Mouse (Mus musculus) liver, embryonic 13.5 days (tissue): ENCODE data around the gene Ano3. TPM values are rescaled to one million over a fixed set of nuclear protein-coding genes. Genes with fewer than 3 reads are reported as not detected.

ENCODE experiments used
- ATAC-seq: fragments of 200-750 bp; cut with Nextera tagmentation; 2 replicates; pipeline ENCODE4 v1.8.0; 2017; ENCODE audit warnings: low read depth, mild to moderate bottlenecking, moderate number of reproducible peaks, moderate library complexity
- DNase-seq: peaks from one replicate; pipeline ENCODE4 v3.0.0; 2022
- H3K27ac ChIP-seq: fragments of 300-500 bp; sonication (generic); 2 replicates; pipeline ENCODE4 v1.5.1; 2015; ENCODE audit warnings: moderate library complexity, mild to moderate bottlenecking, inconsistent platforms
- H3K27me3 ChIP-seq: fragments of 300-500 bp; sonication (generic); 2 replicates; pipeline ENCODE4 v1.6.1; 2015; ENCODE audit warnings: mild to moderate bottlenecking, inconsistent platforms
- H3K36me3 ChIP-seq: fragments of 300-500 bp; sonication (generic); 2 replicates; pipeline ENCODE4 v1.6.1; 2015; ENCODE audit warnings: mild to moderate bottlenecking, inconsistent platforms
- H3K4me1 ChIP-seq: fragments of 300-500 bp; sonication (generic); replicated peaks from 2 replicates; pipeline ENCODE4 v1.6.1; 2015; ENCODE audit warnings: inconsistent platforms
- H3K4me2 ChIP-seq: fragments of 300-500 bp; sonication (generic); 2 replicates; pipeline ENCODE4 v1.6.1; 2015; ENCODE audit warnings: inconsistent platforms, mild to moderate bottlenecking, moderate library complexity
- H3K4me3 ChIP-seq: fragments of 300-500 bp; sonication (generic); replicated peaks from 2 replicates; pipeline ENCODE4 v1.5.1; 2015; ENCODE audit warnings: mild to moderate bottlenecking, inconsistent platforms
- H3K9ac ChIP-seq: fragments of 300-500 bp; sonication (generic); 2 replicates; pipeline ENCODE4 v1.6.1; 2015; ENCODE audit warnings: mild to moderate bottlenecking, inconsistent platforms
- H3K9me3 ChIP-seq: fragments of 300-500 bp; sonication (generic); replicated peaks from 2 replicates; pipeline ENCODE4 v1.6.1; 2016; ENCODE audit warnings: inconsistent platforms
- WGBS: fragments of 180-500 bp; shearing (Covaris S2); methylation state at CpG from one replicate; pipeline ENCODE4 v1.1.7; 2015; ENCODE audit not compliant: insufficient replicate concordance; 5-methylcytosine and 5-hydroxymethylcytosine counted together
- polyA plus RNA-seq: library from polyadenylated mRNA; unstranded; fragments of >200 nt; fragmentation: Nextera tagmentation; extraction: Ambion mirVana; gene quantifications from 2 replicates; pipeline ENCODE4 v1.2.1, GENCODE M21; 2015

The Ano3 gene
- polyA plus RNA-seq, 1 experiment from 2014 or later, result not detected

DNA sequence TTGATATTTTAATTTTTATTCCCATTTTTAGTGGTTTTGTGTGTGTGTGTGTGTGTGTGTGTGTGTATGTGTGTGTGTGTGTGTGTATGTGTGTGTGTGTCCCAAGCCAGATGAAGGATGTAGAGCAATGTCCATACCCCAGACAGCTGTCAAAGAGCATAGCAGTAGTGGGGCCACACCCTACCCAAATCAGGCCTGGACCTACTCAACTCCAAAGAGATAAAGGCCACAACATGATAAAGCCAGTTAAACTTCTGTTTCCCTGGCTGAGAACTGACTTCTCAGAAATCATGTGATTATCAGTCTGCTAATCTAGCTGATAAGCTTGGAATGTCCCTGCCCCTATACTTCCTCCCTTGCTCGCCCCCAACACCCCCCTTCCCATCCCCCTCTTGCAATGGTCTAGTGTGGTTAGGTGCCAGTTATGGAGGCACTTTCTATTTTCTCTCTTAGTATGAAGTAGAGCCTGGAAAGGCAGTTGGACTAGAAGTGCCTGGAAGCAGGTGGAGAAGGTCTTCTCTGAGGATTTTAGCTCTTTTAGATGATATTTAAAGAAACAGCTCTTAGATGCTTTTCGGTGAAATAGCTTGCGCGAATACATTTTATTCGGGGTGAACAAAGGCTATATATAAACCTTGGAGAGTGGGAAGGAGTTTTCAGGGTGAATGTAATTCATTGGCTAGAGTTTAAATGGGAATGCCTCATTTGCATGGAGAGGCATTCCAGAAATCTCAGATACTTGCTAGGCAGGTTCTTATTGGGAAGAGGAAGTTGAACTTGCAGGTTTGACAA is 144.2 kb downstream of the Ano3 start:
- 64% methylated on average over 5 of the region's 5 CpGs for WGBS
- DNase-seq (no peak), ATAC-seq (no peak)
- Histone ChIP-seq H3K27ac (no peak overlapping the region), H3K27me3 (no peaks in the 10 kb centered on the region), H3K36me3 (no peaks in the 10 kb centered on the region), H3K4me2 (no peak overlapping the region), H3K4me1 (no peaks in the 10 kb centered on the region), H3K4me3 (no peak overlapping the region), H3K9ac (no peak overlapping the region), H3K9me3 (no peaks in the 10 kb centered on the region)

GRCm38 (mm10) chr2:110795928-110796327 is 154.8 kb downstream of the Ano3 start:
- no peak overlapping the region for H3K27ac ChIP-seq
- WGBS, result 32% methylated on average over 1 of the region's 1 CpGs

GRCm38 (mm10) chr2:110795433-110795832 is 155.3 kb downstream of the Ano3 start:
- H3K27me3 ChIP-seq, result no peaks in the 10 kb centered on the region
- no peaks in the 10 kb centered on the region for H3K4me1 ChIP-seq
- no peak for ATAC-seq
- H3K4me2 ChIP-seq, result no peak overlapping the region
- no peaks in the 10 kb centered on the region for H3K36me3 ChIP-seq
- H3K27ac ChIP-seq, result no peak overlapping the region
- H3K9ac ChIP-seq, result no peak overlapping the region
- WGBS, result 57% methylated on average over 3 of the region's 3 CpGs
- no peak for DNase-seq
- no peak overlapping the region for H3K4me3 ChIP-seq
- H3K9me3 ChIP-seq, result no peaks in the 10 kb centered on the region

More at GRCm38 (mm10) chr2:110795928-110796327, 154.8 kb downstream of the Ano3 start:
- Histone ChIP-seq H3K9me3 (no peaks in the 10 kb centered on the region), H3K4me1 (no peaks in the 10 kb centered on the region), H3K4me3 (no peak overlapping the region), H3K4me2 (no peak overlapping the region), H3K9ac (no peak overlapping the region), H3K36me3 (no peaks in the 10 kb centered on the region), H3K27me3 (no peaks in the 10 kb centered on the region)
- DNase-seq, result no peak
- no peak for ATAC-seq

DNA sequence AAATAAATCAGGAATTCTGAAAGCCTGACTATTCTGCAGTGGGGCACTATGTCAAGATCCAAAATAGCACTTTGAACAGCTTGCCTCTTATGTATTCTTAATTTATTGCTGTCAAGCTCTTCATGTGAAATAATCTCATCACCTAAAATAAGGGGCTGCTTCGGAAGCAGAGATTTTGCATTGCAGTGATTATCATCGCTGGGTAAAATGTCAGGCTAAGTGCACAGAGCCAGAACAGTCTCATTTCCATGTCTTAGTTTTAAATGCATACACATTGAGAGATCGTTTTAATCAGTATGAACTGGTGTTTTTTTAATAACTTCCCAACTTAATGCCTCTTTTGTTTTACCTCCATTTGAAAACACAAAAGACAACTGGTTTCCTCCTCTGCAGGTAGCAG is 163.3 kb downstream of the Ano3 start:
- Histone ChIP-seq H3K4me1 (no peaks in the 10 kb centered on the region), H3K4me3 (no peak overlapping the region), H3K27me3 (no peaks in the 10 kb centered on the region), H3K4me2 (no peak overlapping the region), H3K36me3 (no peaks in the 10 kb centered on the region), H3K9ac (no peak overlapping the region), H3K27ac (no peak overlapping the region), H3K9me3 (no peaks in the 10 kb centered on the region)
- 65% methylated on average over 3 of the region's 3 CpGs for WGBS
- no peak for DNase-seq
- no peak for ATAC-seq

- Histone ChIP-seq H3K9me3 (no peaks in the 10 kb centered on the region), H3K36me3 (no peaks in the 10 kb centered on the region), H3K4me2 (no peak overlapping the region), H3K27me3 (no peaks in the 10 kb centered on the region), H3K27ac (no peak overlapping the region), H3K4me3 (no peak overlapping the region), H3K9ac (no peak overlapping the region), H3K4me1 (no peaks in the 10 kb centered on the region)
- ATAC-seq, result no peak
- WGBS, result 64% methylated on average over 2 of the region's 2 CpGs
- no peak for DNase-seq
These were observed 191.3 kb downstream of the Ano3 start for GRCm38 (mm10) chr2:110759434-110759833.

GRCm38 (mm10) chr2:110757556-110757955 is 193.2 kb downstream of the Ano3 start:
- Histone ChIP-seq H3K4me1 (no peaks in the 10 kb centered on the region), H3K36me3 (no peaks in the 10 kb centered on the region), H3K9ac (no peak overlapping the region), H3K9me3 (no peaks in the 10 kb centered on the region), H3K27me3 (no peaks in the 10 kb centered on the region), H3K4me2 (no peak overlapping the region), H3K27ac (no peak overlapping the region), H3K4me3 (no peak overlapping the region)
- WGBS, result 53% methylated on average over 2 of the region's 2 CpGs
- no peak for ATAC-seq
- no peak for DNase-seq

DNA sequence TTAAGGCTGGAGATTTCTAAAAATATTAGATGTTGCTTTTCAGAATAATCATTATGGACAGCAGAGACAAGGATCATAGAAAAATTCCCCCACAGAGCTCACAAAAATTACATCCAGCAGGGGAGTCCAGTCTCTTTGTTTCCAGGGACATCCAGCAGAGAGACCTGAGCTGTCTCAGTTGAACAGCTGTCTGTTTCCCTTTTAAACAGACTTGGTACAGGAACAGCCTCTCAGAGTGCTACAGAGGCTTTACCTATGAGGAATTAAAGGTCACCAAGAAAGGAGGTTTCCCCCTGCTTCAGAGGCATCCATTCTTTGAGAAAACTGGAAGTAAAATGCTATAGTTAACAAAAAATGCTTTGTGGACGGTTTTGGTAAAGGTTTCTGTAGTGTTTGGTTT is 210.2 kb downstream of the Ano3 start:
- H3K27ac ChIP-seq, result no peak overlapping the region
- 26% methylated on average over 1 of the region's 1 CpGs for whole genome bisulfite sequencing
- no peak overlapping the region for H3K4me3 ChIP-seq
- ATAC-seq (no peak), DNase-seq (no peak)
- no peak overlapping the region for H3K4me2 ChIP-seq
- no peaks in the 10 kb centered on the region for H3K27me3 ChIP-seq
- no peaks in the 10 kb centered on the region for H3K4me1 ChIP-seq
- no peaks in the 10 kb centered on the region for H3K36me3 ChIP-seq
- no peak overlapping the region for H3K9ac ChIP-seq
- no peaks in the 10 kb centered on the region for H3K9me3 ChIP-seq

DNA sequence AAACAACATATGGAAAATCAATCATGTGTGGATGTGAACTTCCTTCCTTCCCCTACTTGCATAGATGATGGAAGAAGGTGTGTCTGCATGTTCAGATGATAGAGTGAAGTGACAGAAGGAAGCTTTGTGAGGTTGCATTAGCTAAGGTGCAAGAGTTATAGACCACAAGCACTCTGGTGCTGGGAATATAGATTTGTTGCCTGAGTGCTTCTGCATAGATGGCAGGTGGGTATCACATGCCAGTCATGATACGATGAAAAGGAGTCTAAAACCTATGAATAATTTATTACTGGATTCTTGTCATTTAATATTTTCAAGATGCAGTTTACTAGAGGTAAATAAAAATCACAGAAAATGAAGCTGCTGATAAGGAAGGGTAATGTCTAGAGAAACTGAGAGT is 210.9 kb downstream of the Ano3 start:
- ATAC-seq (no peak), DNase-seq (no peak)
- H3K4me1 ChIP-seq, result no peaks in the 10 kb centered on the region
- H3K9ac ChIP-seq, result no peak overlapping the region
- no peaks in the 10 kb centered on the region for H3K36me3 ChIP-seq
- H3K9me3 ChIP-seq, result no peaks in the 10 kb centered on the region
- WGBS, result 71% methylated on average over 1 of the region's 1 CpGs
- no peak overlapping the region for H3K27ac ChIP-seq
- H3K4me2 ChIP-seq, result no peak overlapping the region
- no peaks in the 10 kb centered on the region for H3K27me3 ChIP-seq
- H3K4me3 ChIP-seq, result no peak overlapping the region

DNA sequence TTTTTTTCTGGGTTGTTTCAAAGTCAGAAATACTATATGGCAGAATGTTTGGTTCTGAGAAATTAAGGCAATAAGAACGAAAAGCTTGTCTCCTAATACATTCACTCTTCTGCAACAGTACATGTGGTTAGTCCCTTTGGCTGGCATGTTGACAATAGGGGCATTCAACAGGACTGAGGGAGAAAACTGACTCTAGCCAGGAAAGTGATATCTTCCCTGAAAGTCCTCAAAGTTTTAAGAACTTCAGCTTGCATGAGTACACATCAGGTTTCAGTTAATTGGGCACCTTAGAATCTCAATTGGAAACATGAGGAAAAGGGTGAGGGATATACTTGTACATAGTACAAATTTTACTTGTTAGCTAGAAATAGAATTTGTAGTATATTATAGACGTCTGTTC is 212.7 kb downstream of the Ano3 start:
- no peaks in the 10 kb centered on the region for H3K27me3 ChIP-seq
- DNase-seq (no peak), ATAC-seq (no peak)
- no peak overlapping the region for H3K4me3 ChIP-seq
- no peaks in the 10 kb centered on the region for H3K4me1 ChIP-seq
- H3K9ac ChIP-seq, result no peak overlapping the region
- no peaks in the 10 kb centered on the region for H3K36me3 ChIP-seq
- 36% methylated on average over 2 of the region's 2 CpGs for WGBS
- H3K27ac ChIP-seq, result no peak overlapping the region
- no peak overlapping the region for H3K4me2 ChIP-seq
- H3K9me3 ChIP-seq, result no peaks in the 10 kb centered on the region

- Histone ChIP-seq H3K4me1 (no peaks in the 10 kb centered on the region), H3K9me3 (no peaks in the 10 kb centered on the region), H3K4me2 (no peak overlapping the region), H3K9ac (no peak overlapping the region), H3K27me3 (no peaks in the 10 kb centered on the region), H3K4me3 (no peak overlapping the region), H3K36me3 (no peaks in the 10 kb centered on the region), H3K27ac (no peak overlapping the region)
- WGBS, result 46% methylated on average over 4 of the region's 4 CpGs
- no peak for DNase-seq
- ATAC-seq, result no peak
These were observed 213.5 kb downstream of the Ano3 start for GRCm38 (mm10) chr2:110737236-110737635.

DNA sequence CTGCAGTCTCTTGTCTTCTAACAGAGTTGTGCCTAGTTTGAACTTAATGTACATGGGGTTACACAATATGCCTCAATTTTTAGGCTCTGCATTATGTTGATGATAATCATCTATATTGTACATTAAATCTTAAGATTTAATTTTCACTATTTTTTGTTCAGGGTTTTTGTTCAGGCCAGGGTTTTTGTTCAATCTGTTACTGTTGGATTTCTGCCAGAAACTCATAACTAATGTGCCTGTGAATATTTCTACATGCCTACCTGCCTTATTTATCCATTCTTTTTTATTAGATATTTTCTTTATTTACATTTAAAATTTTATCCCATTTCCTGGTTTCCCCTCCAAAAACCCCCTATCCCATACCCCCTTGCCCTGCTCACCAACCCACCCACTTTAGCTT is 224.6 kb downstream of the Ano3 start:
- Histone ChIP-seq H3K27me3 (no peaks in the 10 kb centered on the region), H3K9ac (no peak overlapping the region), H3K36me3 (no peaks in the 10 kb centered on the region), H3K4me2 (no peak overlapping the region), H3K27ac (no peak overlapping the region), H3K4me1 (no peaks in the 10 kb centered on the region), H3K4me3 (no peak overlapping the region), H3K9me3 (no peaks in the 10 kb centered on the region)
- ATAC-seq (no peak), DNase-seq (no peak)

GRCm38 (mm10) chr2:110722208-110722607 is 228.5 kb downstream of the Ano3 start:
- no peak for DNase-seq
- Histone ChIP-seq H3K4me2 (no peak overlapping the region), H3K27me3 (no peaks in the 10 kb centered on the region), H3K36me3 (no peaks in the 10 kb centered on the region), H3K4me1 (no peaks in the 10 kb centered on the region), H3K4me3 (no peak overlapping the region), H3K27ac (no peak overlapping the region), H3K9ac (no peak overlapping the region), H3K9me3 (no peaks in the 10 kb centered on the region)
- no peak for ATAC-seq
- 52% methylated on average over 1 of the region's 1 CpGs for WGBS
